Mouse (Mus musculus) mammary gland, adult 2 months (tissue): ENCODE results near the gene Hepacam2. TPM values are rescaled to one million over a fixed set of nuclear protein-coding genes. Genes with fewer than 3 reads are reported as not detected.

Source experiments
- polyA plus RNA-seq: library from polyadenylated mRNA; depleted of rRNA; stranded (reverse); fragments of >200 nt; gene quantifications from 2 replicates; pipeline ENCODE4 v1.2.3, GENCODE M21; 2012; ENCODE audit warnings: low replicate concordance; rRNA removed

The Hepacam2 gene
- 2.8 and 6.5 TPM in 2 replicates for polyA plus RNA-seq

GRCm38 (mm10) chr6:3498162-3498848 lies at the start of gene Hepacam2, which contains the start of gene Vps50:
Gene Hepacam2, minus strand, starts transcription at chr6:3498298.
Gene Vps50, plus strand, starts transcription at chr6:3498382.

Other genes with a start within 250 kb of the Hepacam2 start
- 1.9 and 4.9 TPM in 2 replicates for gene Samd9l, start 98.7 kb downstream of the Hepacam2 start, polyA plus RNA-seq
- gene Vps50, start 84 bp upstream of the Hepacam2 start, polyA plus RNA-seq: 2.4 and 5.0 TPM in 2 replicates